Mouse (Mus musculus) lung, postnatal 4 days (tissue): ENCODE data around the gene Hdac4.

Experiments used
- DNase-seq, 2 experiments: peaks; one replicate each; pipeline ENCODE4 v3.0.0; 2021

Gene Hdac4

GRCm38 (mm10) chr1:91959891-91960290 is 235.6 kb downstream of the Hdac4 start:
- no peak for DNase-seq

- no peak for DNase-seq
Measured at GRCm38 (mm10) chr1:91959044-91959443, 236.5 kb downstream of the Hdac4 start.

- no peak for DNase-seq
Measured at GRCm38 (mm10) chr1:91956229-91956628, 239.3 kb downstream of the Hdac4 start.

- DNase-seq, result no peak
Measured at GRCm38 (mm10) chr1:91954954-91955353, 240.5 kb downstream of the Hdac4 start.

- no peak for DNase-seq
Measured at GRCm38 (mm10) chr1:91952912-91953311, 242.6 kb downstream of the Hdac4 start.

- DNase-seq, result no peak
Measured at GRCm38 (mm10) chr1:91947441-91947840, 248.1 kb downstream of the Hdac4 start.

- no peak for DNase-seq
Measured at GRCm38 (mm10) chr1:91942583-91942982, 252.9 kb downstream of the Hdac4 start.

GRCm38 (mm10) chr1:91942031-91942430 is 253.5 kb downstream of the Hdac4 start:
- no peak for DNase-seq

- DNase-seq, result no peak
Measured at GRCm38 (mm10) chr1:91941094-91941493, 254.4 kb downstream of the Hdac4 start.

GRCm38 (mm10) chr1:91935171-91935570 is 260.3 kb downstream of the Hdac4 start:
- no peak for DNase-seq

- peak; percentile 44 to 68 for DNase-seq
Measured at GRCm38 (mm10) chr1:91933681-91934080, 261.8 kb downstream of the Hdac4 start.

GRCm38 (mm10) chr1:91932221-91932620 is 263.3 kb downstream of the Hdac4 start:
- DNase-seq, result no peak

- DNase-seq, result no peak
Measured at GRCm38 (mm10) chr1:91931786-91932185, 263.7 kb downstream of the Hdac4 start.

- DNase-seq, result no peak
Measured at GRCm38 (mm10) chr1:91931196-91931595, 264.3 kb downstream of the Hdac4 start.

GRCm38 (mm10) chr1:91929051-91929450 is 266.4 kb downstream of the Hdac4 start:
- peak; percentile 62 to 88 for DNase-seq

- no peak for DNase-seq
Measured at GRCm38 (mm10) chr1:91927536-91928315, 267.8 kb downstream of the Hdac4 start.

GRCm38 (mm10) chr1:91923567-91923966 is 271.9 kb downstream of the Hdac4 start:
- DNase-seq, result no peak

GRCm38 (mm10) chr1:91922235-91923152 is 273.0 kb downstream of the Hdac4 start:
- DNase-seq, result no peak

- no peak for DNase-seq
Measured at GRCm38 (mm10) chr1:91921702-91922101, 273.8 kb downstream of the Hdac4 start.

- no peak for DNase-seq
Measured at GRCm38 (mm10) chr1:91921279-91921678, 274.2 kb downstream of the Hdac4 start.

GRCm38 (mm10) chr1:91920038-91920589 is 275.4 kb downstream of the Hdac4 start:
- no peak for DNase-seq

GRCm38 (mm10) chr1:91918257-91918800 is 277.2 kb downstream of the Hdac4 start:
- no peak for DNase-seq

- peak; percentile 57 to 75 for DNase-seq
Measured at GRCm38 (mm10) chr1:91917596-91917995, 277.9 kb downstream of the Hdac4 start.
